Mouse (Mus musculus) forebrain, embryonic 10.5 days (tissue): ENCODE results near the gene Ppp2r2c. TPM values are rescaled to one million over a fixed set of nuclear protein-coding genes. Genes with fewer than 3 reads are reported as not detected.

Source experiments
- DNase-seq: peaks from one replicate; pipeline ENCODE4 v3.0.0-alpha.2; 2017; ENCODE audit warnings: low spot score; ENCODE audit errors: extremely low spot score
- H3K27ac ChIP-seq: fragments of 300-500 bp; sonication (generic); 2 replicates; pipeline ENCODE4 v1.5.1; 2016; ENCODE audit warnings: mild to moderate bottlenecking
- H3K27me3 ChIP-seq: fragments of 300-500 bp; sonication (generic); 2 replicates; pipeline ENCODE4 v1.6.1; 2016; ENCODE audit warnings: mild to moderate bottlenecking; ENCODE audit not compliant: poor library complexity, severe bottlenecking
- H3K36me3 ChIP-seq: fragments of 300-500 bp; sonication (generic); replicated peaks from 2 replicates; pipeline ENCODE4 v1.6.1; 2016; ENCODE audit warnings: mild to moderate bottlenecking, moderate library complexity
- H3K4me1 ChIP-seq: fragments of 300-500 bp; sonication (generic); 2 replicates; pipeline ENCODE4 v1.6.1; 2016
- H3K4me3 ChIP-seq: fragments of 300-500 bp; sonication (generic); 2 replicates; pipeline ENCODE4 v1.5.1; 2016; ENCODE audit warnings: mild to moderate bottlenecking, moderate library complexity
- H3K9me3 ChIP-seq: fragments of 300-500 bp; sonication (generic); 2 replicates; pipeline ENCODE4 v1.6.1; 2016; ENCODE audit warnings: mild to moderate bottlenecking, moderate library complexity
- WGBS: fragments of 180-500 bp; shearing (Covaris S2); methylation state at CpG from one replicate; pipeline ENCODE4 v1.1.7; 2016; 5-methylcytosine and 5-hydroxymethylcytosine counted together
- polyA plus RNA-seq: library from polyadenylated mRNA; unstranded; fragments of >200 nt; fragmentation: Nextera tagmentation; extraction: Ambion mirVana; gene quantifications from 2 replicates; pipeline ENCODE4 v1.2.1, GENCODE M21; 2016

Gene Ppp2r2c
- polyA plus RNA-seq, 1 experiment from 2014 or later: 0.78 TPM

- H3K4me3 ChIP-seq: no peak overlapping the region
- DNase-seq: no peak
- H3K27me3 ChIP-seq: no peaks in the 10 kb centered on the region
- 76% methylated on average over 4 of the region's 4 CpGs for WGBS
- no peaks in the 10 kb centered on the region for H3K36me3 ChIP-seq
- H3K9me3 ChIP-seq: no peaks in the 10 kb centered on the region
- no peak overlapping the region for H3K27ac ChIP-seq
- H3K4me1 ChIP-seq: peaks cover 25% of the 10 kb centered on the region
These were observed 23.6 kb downstream of the Ppp2r2c start for GRCm38 (mm10) chr5:36891793-36892470.

GRCm38 (mm10) chr5:36893263-36893662, 24.9 kb downstream of the Ppp2r2c start:
- H3K9me3 ChIP-seq: no peaks in the 10 kb centered on the region
- WGBS: 87% methylated on average over 9 of the region's 9 CpGs
- no peaks in the 10 kb centered on the region for H3K27me3 ChIP-seq
- H3K4me1 ChIP-seq: peaks cover 13% of the 10 kb centered on the region
- DNase-seq: no peak
- no peak overlapping the region for H3K4me3 ChIP-seq
- no peaks in the 10 kb centered on the region for H3K36me3 ChIP-seq
- no peak overlapping the region for H3K27ac ChIP-seq

GRCm38 (mm10) chr5:36894070-36894469, 25.8 kb downstream of the Ppp2r2c start:
- DNase-seq: no peak
- Histone ChIP-seq H3K4me3 (no peak overlapping the region), H3K9me3 (no peaks in the 10 kb centered on the region), H3K27ac (no peak overlapping the region), H3K36me3 (no peaks in the 10 kb centered on the region), H3K27me3 (no peaks in the 10 kb centered on the region), H3K4me1 (peaks cover 13% of the 10 kb centered on the region)
- WGBS: 78% methylated on average over 10 of the region's 10 CpGs

- Histone ChIP-seq H3K27me3 (no peaks in the 10 kb centered on the region), H3K4me3 (no peak overlapping the region), H3K4me1 (peaks cover 13% of the 10 kb centered on the region), H3K36me3 (no peaks in the 10 kb centered on the region), H3K9me3 (no peaks in the 10 kb centered on the region), H3K27ac (no peak overlapping the region)
- 89% methylated on average over 6 of the region's 6 CpGs for WGBS
- no peak for DNase-seq
These were observed 26.5 kb downstream of the Ppp2r2c start for GRCm38 (mm10) chr5:36894604-36895368.

GRCm38 (mm10) chr5:36895621-36896573, 27.6 kb downstream of the Ppp2r2c start:
- Histone ChIP-seq H3K27ac (no peak overlapping the region), H3K36me3 (no peaks in the 10 kb centered on the region), H3K4me1 (peaks cover 13% of the 10 kb centered on the region), H3K4me3 (no peak overlapping the region), H3K9me3 (no peaks in the 10 kb centered on the region), H3K27me3 (no peaks in the 10 kb centered on the region)
- no peak for DNase-seq
- 86% methylated on average over 10 of the region's 10 CpGs for WGBS

- H3K36me3 ChIP-seq: no peaks in the 10 kb centered on the region
- H3K27me3 ChIP-seq: no peaks in the 10 kb centered on the region
- no peak overlapping the region for H3K4me3 ChIP-seq
- WGBS: 90% methylated on average over 8 of the region's 8 CpGs
- H3K9me3 ChIP-seq: no peaks in the 10 kb centered on the region
- no peak for DNase-seq
- H3K27ac ChIP-seq: no peak overlapping the region
- H3K4me1 ChIP-seq: peaks cover 7% of the 10 kb centered on the region; the same call in 1 of the 2 replicates
These were observed 29.7 kb downstream of the Ppp2r2c start for GRCm38 (mm10) chr5:36897999-36898398.

GRCm38 (mm10) chr5:36898415-36899109, 30.2 kb downstream of the Ppp2r2c start:
- Histone ChIP-seq H3K4me1 (peaks cover 7% of the 10 kb centered on the region; the same call in 1 of the 2 replicates), H3K27me3 (no peaks in the 10 kb centered on the region), H3K27ac (no peak overlapping the region), H3K36me3 (no peaks in the 10 kb centered on the region), H3K9me3 (no peaks in the 10 kb centered on the region), H3K4me3 (no peak overlapping the region)
- 81% methylated on average over 11 of the region's 11 CpGs for WGBS
- DNase-seq: no peak

- WGBS: 86% methylated on average over 5 of the region's 5 CpGs
- no peak overlapping the region for H3K27ac ChIP-seq
- H3K9me3 ChIP-seq: no peaks in the 10 kb centered on the region
- no peak for DNase-seq
- no peaks in the 10 kb centered on the region for H3K27me3 ChIP-seq
- peaks cover 7% of the 10 kb centered on the region; the same call in 1 of the 2 replicates for H3K4me1 ChIP-seq
- H3K36me3 ChIP-seq: no peaks in the 10 kb centered on the region
- H3K4me3 ChIP-seq: no peak overlapping the region
These were observed 31.1 kb downstream of the Ppp2r2c start for GRCm38 (mm10) chr5:36899392-36899791.

GRCm38 (mm10) chr5:36900189-36900619, 31.9 kb downstream of the Ppp2r2c start:
- no peaks in the 10 kb centered on the region for H3K36me3 ChIP-seq
- no peak overlapping the region for H3K4me3 ChIP-seq
- no peaks in the 10 kb centered on the region for H3K27me3 ChIP-seq
- no peaks in the 10 kb centered on the region for H3K9me3 ChIP-seq
- WGBS: 69% methylated on average over 6 of the region's 6 CpGs
- peaks cover 7% of the 10 kb centered on the region; the same call in 1 of the 2 replicates for H3K4me1 ChIP-seq
- no peak for DNase-seq
- no peak overlapping the region for H3K27ac ChIP-seq

GRCm38 (mm10) chr5:36902807-36903206, 34.5 kb downstream of the Ppp2r2c start:
- 87% methylated on average over 2 of the region's 2 CpGs for WGBS
- no peaks in the 10 kb centered on the region for H3K36me3 ChIP-seq
- H3K27me3 ChIP-seq: no peaks in the 10 kb centered on the region
- no peak for DNase-seq
- H3K9me3 ChIP-seq: no peaks in the 10 kb centered on the region
- H3K4me1 ChIP-seq: peaks cover 15% of the 10 kb centered on the region
- H3K4me3 ChIP-seq: no peak overlapping the region
- H3K27ac ChIP-seq: no peak overlapping the region

GRCm38 (mm10) chr5:36904131-36904530, 35.8 kb downstream of the Ppp2r2c start:
- no peak for DNase-seq
- H3K9me3 ChIP-seq: no peaks in the 10 kb centered on the region
- no peaks in the 10 kb centered on the region for H3K36me3 ChIP-seq
- WGBS: 96% methylated on average over 2 of the region's 2 CpGs
- H3K27me3 ChIP-seq: no peaks in the 10 kb centered on the region
- peaks cover 20% of the 10 kb centered on the region for H3K4me1 ChIP-seq
- H3K4me3 ChIP-seq: no peak overlapping the region
- no peak overlapping the region for H3K27ac ChIP-seq

GRCm38 (mm10) chr5:36904703-36905102, 36.4 kb downstream of the Ppp2r2c start:
- Histone ChIP-seq H3K27ac (no peak overlapping the region), H3K4me3 (no peak overlapping the region), H3K36me3 (no peaks in the 10 kb centered on the region), H3K9me3 (no peaks in the 10 kb centered on the region), H3K4me1 (peaks cover 20% of the 10 kb centered on the region), H3K27me3 (no peaks in the 10 kb centered on the region)
- no peak for DNase-seq
- WGBS: 75% methylated on average over 9 of the region's 9 CpGs
